Mouse (Mus musculus) lung, adult 18-20 months (tissue): Measurements from ENCODE around the gene Plxna2.

Experiments used
- DNase-seq, 2 experiments: peaks; one replicate each; pipeline ENCODE4 v3.0.0; 2022; ENCODE audit warnings: mixed read lengths in 2 of 2

The Plxna2 gene

GRCm38 (mm10) chr1:194623641-194624040 lies 5.6 kb downstream of the Plxna2 start:
- no peak for DNase-seq

- DNase-seq: peak in 1 of 2 experiments; percentile 39
Measured at GRCm38 (mm10) chr1:194624411-194624810, 6.4 kb downstream of the Plxna2 start.

DNA sequence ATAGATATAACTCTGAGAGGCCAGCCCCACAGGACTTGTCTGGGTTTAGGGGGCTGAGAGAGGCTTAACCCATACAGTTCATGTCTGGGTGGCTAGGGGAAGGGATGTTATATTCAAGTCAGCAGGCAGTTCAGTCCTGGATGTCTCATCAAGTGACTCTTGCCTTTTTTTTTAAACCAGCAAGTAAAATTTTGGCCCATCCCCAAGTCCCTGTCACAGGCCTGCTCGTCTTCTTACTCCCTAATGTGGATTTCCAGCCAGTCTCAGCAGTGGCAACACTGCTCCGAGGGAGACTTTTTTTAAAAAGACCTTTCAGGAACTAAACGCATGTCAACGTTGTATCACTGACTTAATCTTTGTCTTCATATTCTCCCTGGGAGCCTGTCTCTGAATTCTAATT lies 7.0 kb downstream of the Plxna2 start:
- DNase-seq: no peak

- peak; percentile 40 to 48 for DNase-seq
Measured at GRCm38 (mm10) chr1:194626109-194626508, 8.1 kb downstream of the Plxna2 start.

DNA sequence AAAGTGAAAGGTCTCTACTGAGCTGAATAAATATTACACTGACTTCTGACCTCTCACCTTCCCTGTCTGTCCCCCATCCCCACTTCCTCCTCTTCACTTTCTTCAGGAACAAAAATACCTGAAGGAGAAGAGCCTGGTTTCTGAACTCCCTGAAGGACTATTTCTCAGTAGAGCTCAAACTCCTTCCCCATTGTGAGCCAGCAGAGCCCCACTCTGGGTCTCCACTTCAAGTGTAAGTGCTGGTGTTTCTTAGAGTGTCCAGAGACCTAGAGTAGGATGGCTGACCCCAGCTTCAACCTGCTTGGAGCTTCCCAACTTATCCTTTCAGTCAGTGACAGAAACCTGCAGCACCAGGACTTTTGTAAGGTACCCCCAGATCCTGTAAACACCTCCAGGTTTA lies 9.3 kb downstream of the Plxna2 start:
- no peak for DNase-seq

DNA sequence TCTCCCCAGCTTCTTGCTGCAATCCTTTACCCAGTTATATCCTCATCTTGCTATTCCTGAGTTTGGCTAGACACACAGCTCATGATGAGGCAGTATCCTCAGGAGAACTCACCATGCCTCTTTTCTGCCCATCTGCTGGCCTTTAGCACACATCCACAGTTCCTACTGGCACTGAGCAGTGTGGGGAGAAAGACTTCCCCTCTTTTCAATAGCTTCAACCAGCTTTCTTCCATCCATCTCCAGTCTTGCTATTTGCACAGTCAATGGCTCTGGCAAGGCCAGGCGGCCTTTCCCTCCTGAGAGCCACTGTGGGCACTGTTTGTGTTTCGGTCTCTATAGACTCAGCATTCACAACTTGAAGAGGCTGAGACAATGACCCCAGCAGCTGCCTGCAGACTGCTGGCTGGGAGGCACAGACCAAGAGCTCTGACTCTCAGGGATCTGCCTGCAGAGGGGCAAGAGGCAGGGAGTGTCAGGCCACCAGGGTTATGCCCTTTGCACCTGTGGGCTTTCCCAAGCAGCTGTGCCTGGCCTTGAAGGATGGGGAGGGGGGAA lies 11.2 kb downstream of the Plxna2 start:
- peak in 1 of 2 experiments; percentile 57 for DNase-seq

DNA sequence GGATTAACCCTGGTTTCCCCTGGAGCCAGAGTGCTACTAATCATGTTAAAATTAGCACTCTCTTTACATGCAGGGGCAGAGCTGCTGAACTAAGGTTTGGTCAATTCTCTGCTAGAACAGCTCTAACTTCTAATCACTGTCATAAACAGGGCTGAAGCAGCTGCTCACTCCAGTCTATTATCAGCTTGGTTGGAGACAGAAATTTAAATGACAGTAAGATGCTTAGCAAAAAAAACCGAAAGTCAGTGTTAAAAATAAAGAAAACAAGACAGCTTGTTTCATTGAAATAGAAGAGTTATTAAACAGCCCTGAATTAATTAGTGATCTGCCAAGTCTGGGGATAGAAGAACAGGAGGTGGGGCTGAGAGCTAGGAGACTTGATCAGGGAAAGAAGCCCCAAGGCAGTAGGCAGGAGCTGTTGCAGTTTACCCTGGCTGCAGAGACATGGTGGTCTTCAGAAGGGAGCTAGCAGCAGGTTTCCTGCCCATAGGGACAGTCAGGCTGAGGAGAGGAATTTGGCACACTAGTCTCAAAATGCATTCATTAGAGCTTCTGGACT lies 12.6 kb downstream of the Plxna2 start:
- no peak for DNase-seq

DNA sequence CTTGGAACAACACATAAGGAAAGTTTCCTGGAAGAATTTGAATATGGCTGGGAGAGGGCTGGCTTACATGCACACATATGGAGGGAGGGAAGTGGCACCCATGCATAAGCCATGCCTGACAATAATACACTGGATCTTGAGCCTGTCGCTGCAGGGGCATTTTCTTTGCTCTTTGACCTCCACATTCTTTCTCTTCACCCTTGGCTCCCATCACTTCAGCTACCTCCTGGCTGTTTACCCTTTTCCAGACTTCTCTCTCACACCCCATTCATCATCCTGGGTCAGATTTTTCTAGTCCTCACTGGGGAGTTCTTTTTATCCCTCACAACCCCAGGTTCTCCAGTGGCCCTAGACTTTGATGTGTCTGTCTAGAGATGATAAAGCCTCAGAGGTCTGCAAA lies 13.6 kb downstream of the Plxna2 start:
- no peak for DNase-seq

DNA sequence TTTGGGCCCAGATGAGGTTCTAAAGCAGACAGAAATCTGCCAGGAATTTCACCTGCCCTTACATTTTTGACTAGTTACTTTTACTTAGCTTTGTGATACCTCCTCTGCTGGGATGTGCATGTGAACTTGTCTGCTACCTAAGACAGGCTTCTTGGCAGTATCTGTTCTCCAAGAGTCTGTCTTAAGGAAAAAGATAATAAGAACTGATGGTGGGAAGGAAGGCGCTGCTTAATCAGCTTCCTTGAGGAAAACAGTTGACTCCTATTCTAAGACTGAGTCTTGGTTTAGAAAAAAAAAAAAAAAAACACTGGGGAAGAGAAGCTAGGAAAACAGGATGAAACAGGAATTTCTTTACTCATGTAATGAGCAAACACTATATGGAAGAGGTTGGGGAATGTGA lies 14.0 kb downstream of the Plxna2 start:
- no peak for DNase-seq

- no peak for DNase-seq
Measured at GRCm38 (mm10) chr1:194635411-194635810, 17.4 kb downstream of the Plxna2 start.

GRCm38 (mm10) chr1:194635942-194636341 lies 17.9 kb downstream of the Plxna2 start:
- no peak for DNase-seq

GRCm38 (mm10) chr1:194637391-194638304 lies 19.6 kb downstream of the Plxna2 start:
- DNase-seq: no peak

DNA sequence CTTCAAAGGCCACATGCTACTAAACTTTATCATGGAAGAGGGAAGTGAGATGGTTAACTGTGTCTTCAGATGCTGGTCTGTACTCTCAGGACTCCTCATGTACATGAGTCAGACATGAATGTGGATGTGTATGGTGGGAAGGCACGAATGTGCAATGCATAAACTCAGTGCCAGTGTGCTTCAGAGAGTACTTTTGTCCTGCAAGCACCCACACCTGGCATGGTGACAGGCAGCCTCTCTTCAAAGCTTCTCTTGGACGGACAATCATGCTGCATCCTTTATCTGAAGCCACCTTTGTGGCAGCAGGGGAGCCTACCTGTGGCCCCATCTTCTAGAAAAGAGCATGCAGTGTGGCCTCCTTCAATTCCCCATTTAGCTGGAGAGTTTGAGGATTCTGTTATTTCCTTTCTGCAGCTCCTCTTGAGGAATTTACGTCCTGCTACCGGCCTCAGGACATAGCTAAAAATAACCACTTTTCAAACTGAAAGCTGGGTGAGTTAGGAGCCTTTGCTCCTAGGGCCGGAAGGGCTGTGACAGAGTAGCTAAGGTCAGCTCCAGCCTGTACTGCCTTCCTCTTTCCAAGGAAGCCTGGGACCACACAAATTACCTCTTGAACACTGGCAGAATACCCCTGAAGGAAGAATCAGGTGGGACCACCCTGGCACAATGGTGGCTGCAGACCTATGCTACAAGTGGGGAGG lies 23.7 kb downstream of the Plxna2 start:
- DNase-seq: peak in 1 of 2 experiments; percentile 44

DNA sequence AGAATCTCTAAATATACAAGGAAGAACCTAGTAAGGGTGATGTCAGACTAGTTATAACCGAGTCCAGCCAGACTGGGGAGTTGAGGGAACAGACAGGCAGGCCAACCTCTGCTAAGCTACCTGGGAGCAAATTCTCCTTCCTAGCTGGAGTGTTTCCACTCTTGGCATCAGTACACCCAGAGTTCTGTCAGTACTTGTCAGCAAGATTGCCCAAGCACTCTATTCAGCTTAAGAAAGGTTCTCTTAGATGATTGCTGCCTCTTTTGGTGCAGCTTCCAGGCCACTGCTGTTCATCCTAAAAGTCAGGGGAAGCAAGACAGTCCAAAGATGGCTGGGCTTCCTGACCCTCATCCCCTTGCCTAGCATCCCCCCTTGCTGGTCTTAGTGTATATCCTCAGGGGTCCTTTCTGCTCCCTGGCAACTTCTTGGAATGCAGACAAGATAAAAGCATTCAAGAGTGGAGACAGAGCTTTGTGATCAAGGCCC lies 24.3 kb downstream of the Plxna2 start:
- DNase-seq: peak in 1 of 2 experiments; percentile 59

DNA sequence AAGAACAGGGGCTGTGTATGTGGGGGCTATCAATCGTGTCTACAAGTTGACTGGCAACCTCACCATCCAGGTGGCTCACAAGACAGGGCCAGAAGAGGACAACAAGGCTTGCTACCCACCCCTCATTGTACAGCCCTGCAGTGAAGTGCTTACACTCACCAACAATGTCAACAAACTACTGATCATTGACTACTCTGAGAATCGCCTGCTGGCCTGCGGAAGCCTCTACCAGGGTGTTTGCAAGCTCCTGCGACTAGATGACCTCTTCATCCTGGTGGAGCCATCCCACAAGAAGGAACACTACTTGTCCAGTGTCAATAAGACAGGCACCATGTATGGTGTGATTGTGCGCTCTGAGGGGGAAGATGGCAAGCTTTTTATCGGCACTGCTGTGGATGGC lies 25.9 kb downstream of the Plxna2 start:
- DNase-seq: no peak

GRCm38 (mm10) chr1:194645898-194646297 lies 27.9 kb downstream of the Plxna2 start:
- DNase-seq: no peak

- peak in 1 of 2 experiments; percentile 64 for DNase-seq
Measured at GRCm38 (mm10) chr1:194650076-194650475, 32.1 kb downstream of the Plxna2 start.

GRCm38 (mm10) chr1:194650566-194650965 lies 32.5 kb downstream of the Plxna2 start:
- no peak for DNase-seq

DNA sequence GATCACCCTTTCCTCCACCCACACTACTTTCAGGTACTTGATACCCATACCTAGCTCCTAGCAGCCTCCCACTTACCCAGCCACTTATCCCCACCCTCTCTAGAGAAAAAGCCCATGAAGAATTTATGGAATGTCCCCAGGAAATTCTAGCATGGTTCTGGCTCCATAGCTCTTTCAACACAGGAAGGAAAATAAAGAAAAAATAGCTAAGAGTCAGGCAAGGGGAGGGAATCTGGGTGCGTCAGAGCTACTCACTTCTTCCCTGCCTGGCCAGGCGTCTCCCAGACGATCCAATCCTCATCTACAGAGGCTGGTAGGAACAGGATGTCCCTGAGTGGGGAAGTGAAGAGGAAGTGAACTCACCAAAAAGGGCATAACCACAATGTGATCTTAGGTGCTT lies 34.0 kb downstream of the Plxna2 start:
- peak; percentile 83 to 92 for DNase-seq

DNA sequence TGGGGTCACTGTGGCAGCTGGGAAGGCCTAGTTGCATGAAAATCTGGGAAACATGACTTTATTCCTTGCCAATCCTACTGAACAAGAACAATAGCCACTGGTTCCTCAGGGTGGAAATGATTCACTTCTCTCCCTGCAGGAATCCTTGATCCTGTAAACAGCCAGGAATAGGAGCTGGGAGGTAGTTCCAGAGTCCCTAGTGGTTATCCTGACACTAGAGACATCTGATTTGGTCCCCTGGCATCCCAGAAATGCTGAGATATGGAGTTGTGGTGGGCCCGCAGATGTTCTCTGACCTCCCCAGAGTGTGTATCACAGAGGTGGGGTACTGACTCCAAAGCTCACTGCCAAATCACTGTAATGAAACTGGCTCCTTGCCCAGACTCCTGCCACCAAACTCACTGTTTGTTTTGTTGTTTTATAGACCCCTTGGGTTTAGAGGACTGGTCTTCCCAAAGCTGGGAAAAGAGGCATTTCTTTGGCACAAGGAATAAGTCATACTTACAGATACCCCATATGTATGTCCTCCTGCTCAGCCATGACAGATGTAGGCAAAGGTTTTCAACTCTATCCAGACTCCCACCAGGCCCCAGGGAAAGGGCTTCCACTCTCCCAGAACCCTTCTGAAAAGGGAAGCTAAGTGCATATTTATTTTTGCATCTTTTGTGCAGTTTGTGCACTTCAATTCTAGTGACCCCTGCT lies 40.6 kb downstream of the Plxna2 start:
- peak in 1 of 2 experiments; percentile 10 for DNase-seq

- peak in 1 of 2 experiments; percentile 64 for DNase-seq
Measured at GRCm38 (mm10) chr1:194660426-194661119, 42.6 kb downstream of the Plxna2 start.

- DNase-seq: no peak
Measured at GRCm38 (mm10) chr1:194663021-194663420, 45.0 kb downstream of the Plxna2 start.
